Mouse (Mus musculus) liver, postnatal 0 days (tissue): ENCODE data around the gene Hoxc12. TPM values are rescaled to one million over a fixed set of nuclear protein-coding genes. Genes with fewer than 3 reads are reported as not detected.

ENCODE experiments used
- ATAC-seq: fragments of 200-750 bp; cut with Nextera tagmentation; 2 replicates; pipeline ENCODE4 v1.8.0; 2017; ENCODE audit warnings: mild to moderate bottlenecking, moderate library complexity
- DNase-seq: peaks from one replicate; pipeline ENCODE4 v3.0.0-alpha.2; 2016
- H3K27ac ChIP-seq: fragments of 300-500 bp; sonication (generic); 2 replicates; pipeline ENCODE4 v1.5.1; 2014; ENCODE audit warnings: antibody characterized with exemption, moderate library complexity, mild to moderate bottlenecking, low read depth
- H3K27me3 ChIP-seq: fragments of 300-500 bp; sonication (generic); 2 replicates; pipeline ENCODE4 v1.6.1; 2014; ENCODE audit warnings: low read length, control low read depth, mixed read lengths; ENCODE audit not compliant: insufficient read depth
- H3K36me3 ChIP-seq: fragments of 300-500 bp; sonication (generic); replicated peaks from 2 replicates; pipeline ENCODE4 v1.6.1; 2014; ENCODE audit warnings: mild to moderate bottlenecking, control low read depth, low read length, moderate library complexity, mixed read lengths; ENCODE audit not compliant: insufficient read depth
- H3K4me1 ChIP-seq: fragments of 300-500 bp; sonication (generic); 2 replicates; pipeline ENCODE4 v1.6.1; 2014; ENCODE audit warnings: antibody characterized with exemption, mild to moderate bottlenecking, control low read depth; ENCODE audit not compliant: insufficient read depth
- H3K4me2 ChIP-seq: fragments of 300-500 bp; sonication (generic); 2 replicates; pipeline ENCODE4 v1.6.1; 2014; ENCODE audit warnings: low read depth, mild to moderate bottlenecking, low read length, moderate library complexity, mixed read lengths
- H3K4me3 ChIP-seq: fragments of 300-500 bp; sonication (generic); 2 replicates; pipeline ENCODE4 v1.5.1; 2014; ENCODE audit warnings: low read depth, low read length
- H3K9ac ChIP-seq: fragments of 300-500 bp; sonication (generic); replicated peaks from 2 replicates; pipeline ENCODE4 v1.6.1; 2014; ENCODE audit warnings: mild to moderate bottlenecking, moderate library complexity
- H3K9me3 ChIP-seq: fragments of 300-500 bp; sonication (generic); 2 replicates; pipeline ENCODE4 v1.6.1; 2016; ENCODE audit warnings: mild to moderate bottlenecking, control low read depth, low read length, mixed read lengths
- CTCF ChIP-seq: sonication (generic); IDR thresholded peaks from 2 replicates; pipeline ENCODE4 v1.5.1; 2016; ENCODE audit warnings: antibody characterized with exemption, low read depth
- EP300 ChIP-seq: IDR thresholded peaks from 2 replicates; pipeline ENCODE4 v1.6.1; 2016; ENCODE audit warnings: antibody characterized with exemption, low read depth, mild to moderate bottlenecking
- WGBS: fragments of 180-500 bp; shearing (Covaris S2); extraction: QIAGEN DNeasy Blood & Tissue Kit; methylation state at CpG from one replicate; pipeline ENCODE4 v1.1.7; 2014; ENCODE audit not compliant: insufficient replicate concordance; 5-methylcytosine and 5-hydroxymethylcytosine counted together
- polyA plus RNA-seq: library from polyadenylated mRNA; unstranded; fragments of >200 nt; fragmentation: Nextera tagmentation; extraction: Ambion mirVana; gene quantifications from 2 replicates; pipeline ENCODE4 v1.2.1, GENCODE M21; 2015

Hoxc12 gene
- polyA plus RNA-seq, 1 experiment from 2014 or later: not detected

DNA sequence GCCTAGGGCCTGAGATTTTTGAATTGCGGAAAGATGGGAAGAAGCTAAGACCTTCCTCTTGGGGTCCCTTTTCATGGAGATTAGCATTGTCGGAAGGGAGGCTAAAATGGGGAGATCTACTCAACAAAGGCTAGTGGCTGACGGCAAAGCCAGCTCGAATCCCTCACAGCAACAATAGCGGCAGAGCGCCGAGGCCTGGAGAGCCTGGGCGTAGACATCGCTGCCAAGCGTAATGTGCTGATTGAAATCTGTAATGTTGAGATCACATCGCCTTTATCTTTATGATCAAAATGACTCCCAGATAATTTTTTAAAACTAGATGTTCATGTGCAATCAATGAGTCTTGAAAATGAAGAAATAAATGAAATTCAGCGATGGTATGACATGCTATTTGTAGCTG is 2.1 kb upstream of the Hoxc12 start:
- 4% methylated on average over 12 of the region's 12 CpGs for WGBS
- peaks cover 99% of the 10 kb centered on the region for H3K27me3 ChIP-seq
- H3K27ac ChIP-seq: no peak overlapping the region
- TF ChIP-seq EP300: no peak
- no peak for TF ChIP-seq CTCF
- DNase-seq (no peak), ATAC-seq (no peak)
- no peak overlapping the region for H3K4me3 ChIP-seq
- no peak overlapping the region for H3K4me2 ChIP-seq
- H3K9me3 ChIP-seq: no peaks in the 10 kb centered on the region
- no peaks in the 10 kb centered on the region for H3K4me1 ChIP-seq
- no peak overlapping the region for H3K9ac ChIP-seq
- no peaks in the 10 kb centered on the region for H3K36me3 ChIP-seq

- Histone ChIP-seq H3K4me1 (no peaks in the 10 kb centered on the region), H3K4me2 (no peak overlapping the region), H3K9me3 (no peaks in the 10 kb centered on the region), H3K9ac (no peak overlapping the region), H3K27ac (no peak overlapping the region), H3K27me3 (peaks cover 100% of the 10 kb centered on the region), H3K36me3 (no peaks in the 10 kb centered on the region), H3K4me3 (no peak overlapping the region)
- ATAC-seq: no peak
- TF ChIP-seq CTCF (no peak), EP300 (no peak)
- no peak for DNase-seq
- WGBS: 3% methylated on average over 26 of the region's 27 CpGs
These were observed 1.7 kb upstream of the Hoxc12 start for GRCm38 (mm10) chr15:102934897-102935296.

DNA sequence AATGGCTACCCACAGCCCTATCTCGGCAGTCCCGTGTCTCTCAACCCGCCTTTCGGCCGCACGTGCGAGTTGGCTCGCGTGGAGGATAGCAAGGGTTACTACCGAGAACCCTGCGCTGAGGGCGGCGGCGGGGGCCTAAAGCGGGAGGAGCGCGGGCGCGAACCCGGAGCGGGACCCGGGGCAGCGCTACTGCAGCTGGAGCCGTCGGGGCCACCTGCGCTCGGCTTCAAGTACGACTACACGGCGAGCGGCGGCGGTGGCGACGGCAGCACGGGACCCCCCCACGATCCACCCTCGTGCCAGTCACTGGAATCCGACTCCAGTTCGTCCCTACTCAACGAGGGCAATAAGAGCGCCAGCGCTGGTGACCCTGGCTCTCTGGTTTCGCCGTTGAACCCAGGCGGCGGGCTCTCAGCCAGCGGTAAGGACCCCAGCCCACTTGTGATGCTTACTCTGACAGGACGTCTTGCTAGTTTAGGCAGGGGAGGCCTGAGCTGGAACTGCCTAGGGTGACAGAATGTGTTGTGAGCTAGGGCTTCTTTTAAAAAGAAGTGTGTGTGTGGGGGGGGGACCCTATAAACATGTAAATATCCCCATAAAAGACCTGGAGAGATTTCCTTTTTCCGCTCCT is 594 bp downstream of the Hoxc12 start:
- ATAC-seq (no peak), DNase-seq (no peak)
- no peaks in the 10 kb centered on the region for H3K9me3 ChIP-seq
- H3K36me3 ChIP-seq: no peaks in the 10 kb centered on the region
- peaks cover 100% of the 10 kb centered on the region for H3K27me3 ChIP-seq
- H3K4me2 ChIP-seq: no peak overlapping the region
- no peak overlapping the region for H3K9ac ChIP-seq
- no peak for TF ChIP-seq CTCF
- no peak for TF ChIP-seq EP300
- WGBS: 2% methylated on average over 48 of the region's 50 CpGs
- H3K4me1 ChIP-seq: no peaks in the 10 kb centered on the region
- H3K4me3 ChIP-seq: no peak overlapping the region
- H3K27ac ChIP-seq: no peak overlapping the region

DNA sequence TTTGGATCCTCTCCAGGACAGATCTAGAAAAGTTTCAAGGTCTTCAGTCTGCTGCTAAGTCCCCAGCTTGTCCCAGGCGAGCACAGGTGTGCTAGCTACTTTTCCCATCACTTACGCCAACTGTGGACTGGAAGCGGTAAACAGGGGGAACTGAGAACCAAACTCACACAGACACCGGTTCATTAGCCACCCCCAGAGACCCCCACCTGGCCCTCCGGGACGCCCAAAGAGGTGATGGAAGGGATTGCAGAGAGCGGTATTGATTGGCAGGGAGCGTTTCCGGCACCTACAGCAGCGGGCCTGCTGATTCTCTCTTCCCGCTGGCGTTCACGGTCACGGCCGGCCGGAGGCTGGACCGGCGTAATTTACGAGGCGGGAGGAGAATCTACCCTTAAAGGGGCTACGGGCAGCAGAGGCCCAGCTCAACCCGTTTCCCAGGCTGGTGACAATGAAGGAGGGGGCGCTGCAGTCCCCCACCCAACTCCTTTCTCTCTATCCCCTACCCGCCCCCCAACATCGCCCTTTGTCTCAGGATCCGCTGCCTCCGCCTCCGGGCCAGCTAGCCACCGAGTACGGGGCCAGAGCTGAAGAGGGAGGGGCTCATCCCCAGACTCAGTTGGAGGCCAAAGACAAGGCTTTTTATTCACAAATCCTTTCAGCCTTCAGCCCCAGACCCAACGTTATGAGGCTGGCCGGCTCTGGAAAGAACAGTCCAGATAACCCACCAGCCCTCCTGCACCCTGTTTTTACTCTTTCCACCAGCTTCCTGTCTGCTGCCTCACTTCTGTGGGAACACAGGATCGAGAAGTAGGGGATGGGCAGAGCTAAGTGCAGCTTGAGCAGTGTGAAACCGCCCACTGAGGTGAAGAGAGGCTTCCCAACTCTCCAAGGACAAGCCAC is 2.9 kb downstream of the Hoxc12 start:
- no peak for ATAC-seq
- no peak overlapping the region for H3K4me3 ChIP-seq
- no peak overlapping the region for H3K27ac ChIP-seq
- TF ChIP-seq EP300 (no peak), CTCF (no peak)
- peaks cover 100% of the 10 kb centered on the region for H3K27me3 ChIP-seq
- H3K4me1 ChIP-seq: no peaks in the 10 kb centered on the region
- no peaks in the 10 kb centered on the region for H3K9me3 ChIP-seq
- H3K4me2 ChIP-seq: no peak overlapping the region
- no peak overlapping the region for H3K9ac ChIP-seq
- 4% methylated on average over 34 of the region's 34 CpGs for whole genome bisulfite sequencing
- H3K36me3 ChIP-seq: no peaks in the 10 kb centered on the region
- DNase-seq: no peak

- ATAC-seq (no peak), DNase-seq (no peak)
- no peaks in the 10 kb centered on the region for H3K4me1 ChIP-seq
- H3K36me3 ChIP-seq: no peaks in the 10 kb centered on the region
- H3K9me3 ChIP-seq: no peaks in the 10 kb centered on the region
- TF ChIP-seq CTCF (peak; percentile 26), EP300 (no peak)
- no peak overlapping the region for H3K4me3 ChIP-seq
- H3K4me2 ChIP-seq: no peak overlapping the region
- no peak overlapping the region for H3K27ac ChIP-seq
- H3K27me3 ChIP-seq: peaks cover 100% of the 10 kb centered on the region
- H3K9ac ChIP-seq: no peak overlapping the region
- 3% methylated on average over 48 of the region's 53 CpGs for WGBS
These were observed 6.3 kb downstream of the Hoxc12 start for GRCm38 (mm10) chr15:102942739-102943467.

DNA sequence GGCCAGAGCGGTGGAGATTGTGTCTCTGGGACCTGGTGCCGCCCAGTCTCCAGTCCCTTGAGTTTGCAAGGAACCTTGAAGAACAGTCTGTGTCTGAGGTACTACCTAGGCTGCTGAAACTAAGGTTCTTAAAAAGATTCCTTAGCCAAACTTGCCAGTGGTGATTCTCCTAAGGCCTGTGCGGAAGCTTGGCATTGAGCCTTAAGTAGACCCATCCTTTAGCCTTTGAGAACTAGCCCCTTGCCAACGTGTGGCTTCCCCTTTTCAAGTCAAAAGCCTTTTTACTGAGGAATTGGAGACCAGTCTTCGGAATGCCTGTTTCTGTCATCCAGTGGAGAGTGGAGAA is 6.9 kb downstream of the Hoxc12 start:
- Histone ChIP-seq H3K36me3 (no peaks in the 10 kb centered on the region), H3K27ac (no peak overlapping the region), H3K9ac (no peak overlapping the region), H3K4me1 (no peaks in the 10 kb centered on the region), H3K4me3 (no peak overlapping the region), H3K9me3 (no peaks in the 10 kb centered on the region), H3K4me2 (no peak overlapping the region), H3K27me3 (peaks cover 100% of the 10 kb centered on the region)
- 4% methylated on average over 5 of the region's 5 CpGs for WGBS
- no peak for DNase-seq
- TF ChIP-seq CTCF (no peak), EP300 (no peak)
- ATAC-seq: no peak
